Mouse (Mus musculus) ES-E14 (cell line): ENCODE data around the gene Dhx8. TPM values are rescaled to one million over a fixed set of nuclear protein-coding genes. Genes with fewer than 3 reads are reported as not detected.

Experiments
- DNase-seq: peaks from one replicate; pipeline ENCODE4 v3.0.0-alpha.2; 2013; ENCODE audit warnings: low read depth, low spot score
- H3K27ac ChIP-seq: 2 replicates; pipeline ENCODE4 v1.5.1; 2012; ENCODE audit warnings: low read depth, mild to moderate bottlenecking, low read length, moderate library complexity, mixed read lengths; ENCODE audit not compliant: poor library complexity, insufficient read depth, severe bottlenecking
- H3K36me3 ChIP-seq: 2 replicates; pipeline ENCODE4 v1.6.1; 2012; ENCODE audit warnings: mild to moderate bottlenecking, low read length, moderate library complexity, mixed read lengths; ENCODE audit not compliant: control insufficient read depth, poor library complexity, insufficient read depth, severe bottlenecking
- H3K4me1 ChIP-seq, 2 experiments: fragments of 150-350 bp in 1 of 2; sonication (generic) in 1 of 2; 2 replicates each; pipeline ENCODE4 v1.6.1; 2012; ENCODE audit warnings: low read length in 2 of 2, mild to moderate bottlenecking in 1 of 2, mixed read lengths in 1 of 2; ENCODE audit not compliant: control insufficient read depth in 2 of 2, insufficient read depth in 2 of 2, poor library complexity in 1 of 2
- H3K4me3 ChIP-seq, 2 experiments: fragments of 150-350 bp in 1 of 2; sonication (generic) in 1 of 2; 2 replicates each; pipeline ENCODE4 v1.5.1; 2012; ENCODE audit warnings: low read length in 2 of 2, low read depth in 1 of 2, mild to moderate bottlenecking in 1 of 2, mixed read lengths in 1 of 2; ENCODE audit not compliant: insufficient read depth in 1 of 2, poor library complexity in 1 of 2, severe bottlenecking in 1 of 2
- H3K9ac ChIP-seq: 2 replicates; pipeline ENCODE4 v1.6.1; 2012; ENCODE audit warnings: low read depth, mild to moderate bottlenecking, low read length, mixed read lengths; ENCODE audit not compliant: poor library complexity, insufficient read depth, severe bottlenecking
- H3K9me3 ChIP-seq: fragments of 150-350 bp; sonication (generic); 2 replicates; pipeline ENCODE4 v1.6.1; 2012; ENCODE audit warnings: low read depth, mild to moderate bottlenecking, low read length; ENCODE audit not compliant: control insufficient read depth, insufficient read depth
- CHD2 ChIP-seq: IDR thresholded peaks from 2 replicates; pipeline ENCODE4 v1.6.1; 2014; ENCODE audit warnings: mild to moderate bottlenecking, low read depth, low read length, inconsistent platforms
- HCFC1 ChIP-seq: IDR thresholded peaks from 2 replicates; pipeline ENCODE4 v1.6.1; 2012; ENCODE audit warnings: low read length, inconsistent platforms, borderline replicate concordance; ENCODE audit not compliant: insufficient read depth
- MAFK ChIP-seq: IDR thresholded peaks from 2 replicates; pipeline ENCODE4 v1.6.1; 2014; ENCODE audit warnings: mild to moderate bottlenecking, low read depth, low read length, inconsistent platforms; ENCODE audit not compliant: insufficient read depth
- ZC3H11A ChIP-seq: IDR thresholded peaks from 2 replicates; pipeline ENCODE4 v1.6.1; 2012; ENCODE audit warnings: low read depth, mild to moderate bottlenecking, inconsistent platforms, low read length, borderline replicate concordance
- ZNF384 ChIP-seq: IDR thresholded peaks from 2 replicates; pipeline ENCODE4 v1.6.1; 2012; ENCODE audit warnings: low read depth, low read length, inconsistent platforms
- in situ Hi-C, 2 experiments: fragments of 600-800 bp; cut with MboI; formaldehyde crosslinking; loops; one replicate each; pipeline ENCODE4 v1.15.1; 2025; ENCODE audit warnings: low sequenced_read_pairs in 2 of 2, inconsistent platforms in 1 of 2; ENCODE audit not compliant: unreplicated experiment in 2 of 2
- total RNA-seq: library from RNA; depleted of rRNA; stranded (reverse); fragments of 300-350 nt; gene quantifications from 2 replicates; pipeline ENCODE4 v1.2.3, GENCODE M21; 2012

Gene Dhx8
- total RNA-seq, 1 experiment, result 51.7 TPM

- Histone ChIP-seq H3K27ac (peak overlapping the region; percentile 71), H3K4me3 (peak overlapping the region; percentile 18 to 39), H3K36me3 (no peaks in the 10 kb centered on the region), H3K9ac (peak overlapping the region; percentile 30; the same call in 1 of the 2 replicates), H3K4me1 (peaks cover 2 to 10% of the 10 kb centered on the region in 2 experiments; a peak in 1 of 4 replicates), H3K9me3 (no peaks in the 10 kb centered on the region)
- in situ Hi-C loops, result no loop called here
- TF ChIP-seq MAFK (0 out of 2 replicates have a peak, but pooled peaks have one; percentile 3), HCFC1 (no peak)
- no peak for DNase-seq
These were observed 36.6 kb upstream of the Dhx8 start for GRCm38 (mm10) chr11:101695906-101696661.

- in situ Hi-C loops, result no loop called here
- Histone ChIP-seq H3K27ac (peak overlapping the region; percentile 71), H3K4me1 (peaks cover 2 to 10% of the 10 kb centered on the region in 2 experiments; a peak in 1 of 4 replicates), H3K4me3 (no peak overlapping the region), H3K36me3 (no peaks in the 10 kb centered on the region), H3K9ac (0 out of 2 replicates have a peak overlapping the region, but pooled peaks have one; percentile 13), H3K9me3 (no peaks in the 10 kb centered on the region)
- TF ChIP-seq MAFK (no peak), CHD2 (no peak), ZC3H11A (no peak), HCFC1 (no peak), ZNF384 (no peak)
- DNase-seq, result no peak
These were observed 35.4 kb upstream of the Dhx8 start for GRCm38 (mm10) chr11:101697156-101697861.

GRCm38 (mm10) chr11:101698114-101698513 is 34.6 kb upstream of the Dhx8 start:
- peaks cover 2 to 10% of the 10 kb centered on the region in 2 experiments; a peak in 1 of 4 replicates for H3K4me1 ChIP-seq
- TF ChIP-seq MAFK, result no peak
- TF ChIP-seq ZC3H11A, result no peak
- TF ChIP-seq ZNF384, result no peak
- TF ChIP-seq CHD2, result no peak
- no peak for TF ChIP-seq HCFC1
- in situ Hi-C loops, result no loop called here
- no peak overlapping the region for H3K4me3 ChIP-seq
- H3K9ac ChIP-seq, result no peak overlapping the region
- no peaks in the 10 kb centered on the region for H3K9me3 ChIP-seq
- no peak for DNase-seq
- H3K36me3 ChIP-seq, result no peaks in the 10 kb centered on the region
- H3K27ac ChIP-seq, result no peak overlapping the region

- no peaks in the 10 kb centered on the region for H3K36me3 ChIP-seq
- TF ChIP-seq ZNF384 (no peak), ZC3H11A (no peak), CHD2 (no peak)
- in situ Hi-C loops, result no loop called here
- no peak overlapping the region for H3K9ac ChIP-seq
- H3K9me3 ChIP-seq, result no peaks in the 10 kb centered on the region
- H3K4me1 ChIP-seq, result peaks cover 2 to 14% of the 10 kb centered on the region in 2 experiments; a peak in 1 of 4 replicates
- H3K4me3 ChIP-seq, result no peak overlapping the region
- no peak overlapping the region for H3K27ac ChIP-seq
- no peak for DNase-seq
These were observed 33.2 kb upstream of the Dhx8 start for GRCm38 (mm10) chr11:101699556-101699955.
